Mouse (Mus musculus): ENCODE results near the gene Eif2s3y. TPM values are rescaled to one million over a fixed set of nuclear protein-coding genes. Genes with fewer than 3 reads are reported as not detected.

Gene Eif2s3y
- polyA plus RNA-seq (2012; rRNA removed) = 11.6 TPM in 1 of 2 replicates, not detected in the other

DNA sequence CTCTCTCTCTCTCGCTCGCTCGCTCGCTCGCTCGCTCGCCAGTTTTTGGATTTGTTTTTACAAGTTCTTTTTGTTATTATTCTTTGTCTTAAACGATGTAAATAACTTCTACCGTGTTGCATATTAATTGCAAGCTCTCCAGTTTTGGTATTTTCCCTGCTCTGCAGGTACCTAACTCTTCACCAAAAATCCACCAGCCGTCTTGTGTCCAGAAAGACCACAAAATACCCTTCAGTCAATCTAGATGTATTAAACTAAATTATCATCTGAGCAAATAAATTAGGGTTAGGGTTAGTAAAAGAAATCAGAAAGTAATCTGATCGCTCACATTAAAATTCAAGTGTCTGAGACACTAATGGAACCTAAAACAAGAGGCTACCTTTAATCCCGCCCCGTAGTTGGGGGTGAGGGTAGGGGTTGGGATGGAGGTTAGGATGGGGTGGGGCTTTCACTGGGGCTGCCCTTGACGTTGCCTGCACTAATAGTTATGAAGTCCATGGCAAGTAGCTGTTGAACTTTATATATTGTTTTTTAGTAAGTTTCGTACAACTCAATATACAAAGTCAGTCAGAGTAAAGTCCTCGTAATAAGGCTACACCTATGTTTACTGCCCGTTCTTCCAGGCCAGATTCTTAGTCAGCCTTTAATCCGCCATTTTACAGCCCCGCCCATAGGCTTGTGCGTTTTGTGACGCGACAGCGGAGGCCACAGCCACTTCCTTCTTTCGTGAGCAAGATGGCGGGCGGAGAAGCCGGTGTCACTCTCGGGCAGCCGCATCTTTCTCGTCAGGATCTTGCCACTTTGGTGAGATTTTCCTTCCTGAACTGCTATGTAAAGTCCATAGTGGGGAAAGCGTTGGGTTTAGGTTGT lies at the start of gene Eif2s3y:
Gene Eif2s3y (plus strand): TSS at position 662 of the 870 bp plus-strand sequence.
- DNase-seq (ENCODE audit: low read depth, low spot score) = peak; percentile 36

More for the DNA sequence above, at the start of gene Eif2s3y:
- WGBS = 41% methylated on average over 31 of the region's 31 CpGs

Other genes starting within 250 kb of the Eif2s3y start
- not detected in 2 replicates for gene Zfy1, start 213.1 kb upstream of the Eif2s3y start, polyA plus RNA-seq (2012; rRNA removed)
- 0.21 TPM in 1 of 2 replicates, not detected in the other for gene Uba1y, start 191.9 kb upstream of the Eif2s3y start, polyA plus RNA-seq (2012; rRNA removed)
- 8.4 TPM in 1 of 2 replicates, not detected in the other for gene Kdm5d, start 112.8 kb upstream of the Eif2s3y start, polyA plus RNA-seq (2012; rRNA removed)
- gene Uty, start 235.2 kb downstream of the Eif2s3y start, polyA plus RNA-seq (2012; rRNA removed) = 3.2 TPM in 1 of 2 replicates, not detected in the other

All from large intestine, adult 2 months (tissue).